Mouse (Mus musculus): ENCODE results near the gene Slc5a1. TPM values are rescaled to one million over a fixed set of nuclear protein-coding genes. Genes with fewer than 3 reads are reported as not detected.
A peak's percentile ranks its signal among the peaks of the same experiment; 100 is the strongest.

The Slc5a1 gene
- polyA plus RNA-seq, 1 experiment from 2014 or later, result 0.10 TPM

GRCm38 (mm10) chr5:33203171-33203565 is 99.1 kb downstream of the Slc5a1 start:
- Histone ChIP-seq H3K9me3 (replicated peaks; ENCODE audit: control insufficient read depth, low read length, poor library complexity, severe bottlenecking) (no peaks in the 10 kb centered on the region), H3K4me1 (ENCODE audit: control insufficient read depth, insufficient read depth, low read length) (peaks cover 3% of the 10 kb centered on the region; the same call in 1 of the 2 replicates), H3K27me3 (ENCODE audit: control insufficient read depth, insufficient read depth, low read depth, low read length) (no peaks in the 10 kb centered on the region), H3K4me2 (ENCODE audit: low read length) (no peak overlapping the region), H3K9ac (ENCODE audit: low read depth, low read length) (no peak overlapping the region), H3K4me3 (ENCODE audit: low read depth, low read length) (no peak overlapping the region), H3K36me3 (ENCODE audit: control insufficient read depth, insufficient read depth, low read length) (no peaks in the 10 kb centered on the region), H3K27ac (ENCODE audit: low read length) (no peak overlapping the region)
- WGBS, result 83% methylated on average over 6 of the region's 6 CpGs
- no peak for ATAC-seq

- no peak overlapping the region; the same call in 1 of the 2 replicates for H3K4me2 ChIP-seq (ENCODE audit: low read length)
- H3K9ac ChIP-seq (ENCODE audit: low read depth, low read length), result no peak overlapping the region
- no peaks in the 10 kb centered on the region for H3K27me3 ChIP-seq (ENCODE audit: control insufficient read depth, insufficient read depth, low read depth, low read length)
- WGBS, result 19% methylated on average over 9 of the region's 9 CpGs
- H3K36me3 ChIP-seq (ENCODE audit: control insufficient read depth, insufficient read depth, low read length), result no peaks in the 10 kb centered on the region
- no peak overlapping the region for H3K4me3 ChIP-seq (ENCODE audit: low read depth, low read length)
- peak; percentile 73 for ATAC-seq
- no peaks in the 10 kb centered on the region for H3K9me3 ChIP-seq (replicated peaks; ENCODE audit: control insufficient read depth, low read length, poor library complexity, severe bottlenecking)
- H3K4me1 ChIP-seq (ENCODE audit: control insufficient read depth, insufficient read depth, low read length), result peaks cover 3% of the 10 kb centered on the region; the same call in 1 of the 2 replicates
- no peak overlapping the region for H3K27ac ChIP-seq (ENCODE audit: low read length)
Observed at GRCm38 (mm10) chr5:33203691-33204242, 99.7 kb downstream of the Slc5a1 start.

- no peak overlapping the region for H3K4me2 ChIP-seq (ENCODE audit: low read length)
- no peaks in the 10 kb centered on the region for H3K36me3 ChIP-seq (ENCODE audit: control insufficient read depth, insufficient read depth, low read length)
- no peaks in the 10 kb centered on the region for H3K27me3 ChIP-seq (ENCODE audit: control insufficient read depth, insufficient read depth, low read depth, low read length)
- H3K4me1 ChIP-seq (ENCODE audit: control insufficient read depth, insufficient read depth, low read length), result peaks cover 3% of the 10 kb centered on the region; the same call in 1 of the 2 replicates
- no peaks in the 10 kb centered on the region for H3K9me3 ChIP-seq (replicated peaks; ENCODE audit: control insufficient read depth, low read length, poor library complexity, severe bottlenecking)
- no peak for ATAC-seq
- no peak overlapping the region for H3K27ac ChIP-seq (ENCODE audit: low read length)
- H3K4me3 ChIP-seq (ENCODE audit: low read depth, low read length), result no peak overlapping the region
- WGBS, result 85% methylated on average over 7 of the region's 7 CpGs
- H3K9ac ChIP-seq (ENCODE audit: low read depth, low read length), result no peak overlapping the region
Observed at GRCm38 (mm10) chr5:33204284-33204683, 100.3 kb downstream of the Slc5a1 start.

DNA sequence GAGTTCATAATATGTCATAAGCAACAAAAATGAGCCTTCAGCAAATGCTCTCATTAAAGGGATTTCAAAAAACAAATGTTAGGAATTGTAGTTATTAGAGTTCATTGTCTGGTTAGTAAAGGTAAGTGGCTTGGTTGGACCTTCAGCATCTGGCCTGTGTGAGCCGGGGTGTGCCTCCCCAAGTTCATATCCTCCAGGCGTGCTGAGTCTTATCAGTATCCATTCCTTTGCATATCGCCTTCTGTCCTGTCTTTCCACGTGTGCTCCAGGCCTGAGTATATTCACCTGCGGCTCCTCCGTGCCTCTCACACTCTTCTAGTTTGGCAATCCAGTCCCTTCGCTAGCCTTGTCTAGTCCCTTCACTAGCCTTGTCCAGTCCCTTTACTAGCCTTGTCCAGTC is 102.3 kb downstream of the Slc5a1 start:
- Histone ChIP-seq H3K4me2 (ENCODE audit: low read length) (no peak overlapping the region), H3K9me3 (replicated peaks; ENCODE audit: control insufficient read depth, low read length, poor library complexity, severe bottlenecking) (no peaks in the 10 kb centered on the region), H3K27me3 (ENCODE audit: control insufficient read depth, insufficient read depth, low read depth, low read length) (no peaks in the 10 kb centered on the region), H3K4me3 (ENCODE audit: low read depth, low read length) (no peak overlapping the region), H3K9ac (ENCODE audit: low read depth, low read length) (no peak overlapping the region), H3K4me1 (ENCODE audit: control insufficient read depth, insufficient read depth, low read length) (peaks cover 3% of the 10 kb centered on the region; the same call in 1 of the 2 replicates), H3K36me3 (ENCODE audit: control insufficient read depth, insufficient read depth, low read length) (no peaks in the 10 kb centered on the region), H3K27ac (ENCODE audit: low read length) (no peak overlapping the region)
- ATAC-seq, result no peak
- WGBS, result 92% methylated on average over 7 of the region's 7 CpGs

- no peak overlapping the region for H3K4me3 ChIP-seq (ENCODE audit: low read depth, low read length)
- H3K4me2 ChIP-seq (ENCODE audit: low read length), result no peak overlapping the region
- no peak for ATAC-seq
- H3K9ac ChIP-seq (ENCODE audit: low read depth, low read length), result no peak overlapping the region
- no peaks in the 10 kb centered on the region for H3K27me3 ChIP-seq (ENCODE audit: control insufficient read depth, insufficient read depth, low read depth, low read length)
- no peaks in the 10 kb centered on the region for H3K9me3 ChIP-seq (replicated peaks; ENCODE audit: control insufficient read depth, low read length, poor library complexity, severe bottlenecking)
- no peaks in the 10 kb centered on the region for H3K36me3 ChIP-seq (ENCODE audit: control insufficient read depth, insufficient read depth, low read length)
- 52% methylated on average over 9 of the region's 9 CpGs for WGBS
- peaks cover 3% of the 10 kb centered on the region; the same call in 1 of the 2 replicates for H3K4me1 ChIP-seq (ENCODE audit: control insufficient read depth, insufficient read depth, low read length)
- H3K27ac ChIP-seq (ENCODE audit: low read length), result no peak overlapping the region
Observed at GRCm38 (mm10) chr5:33207136-33207535, 103.1 kb downstream of the Slc5a1 start.

DNA sequence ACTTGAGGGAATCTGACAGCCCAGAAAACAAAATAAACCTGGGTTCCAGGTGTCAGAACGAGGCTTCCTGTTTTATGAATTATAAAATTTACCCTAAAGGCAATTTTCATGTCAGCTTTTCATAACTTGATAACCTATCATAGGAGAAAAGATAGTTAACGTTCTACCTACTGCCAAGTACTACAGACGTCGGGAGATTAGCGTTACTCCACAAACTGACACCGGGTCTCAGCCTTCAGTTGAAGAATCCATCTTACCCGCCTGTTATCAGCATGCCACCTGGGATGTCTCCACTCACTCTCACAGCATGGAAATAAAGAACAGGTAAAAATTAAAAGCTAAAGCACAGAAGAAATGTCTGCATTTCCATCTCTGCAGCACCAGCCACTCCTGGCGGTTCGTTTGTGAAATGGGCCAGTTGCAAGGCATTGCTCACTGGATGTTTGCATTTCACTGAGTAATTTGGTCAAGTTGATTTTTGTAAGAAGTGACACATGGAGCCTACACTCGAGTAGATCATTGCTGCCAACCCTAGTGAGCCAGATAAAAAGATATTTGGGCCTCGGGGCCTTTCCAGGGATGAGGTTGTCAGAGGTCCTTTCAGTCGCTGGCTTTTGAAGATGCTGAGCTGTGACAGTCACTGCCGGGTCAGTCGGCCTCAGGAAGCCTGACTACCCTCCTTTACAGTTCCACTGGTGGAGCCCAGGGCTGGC is 104.7 kb downstream of the Slc5a1 start:
- Histone ChIP-seq H3K27me3 (ENCODE audit: control insufficient read depth, insufficient read depth, low read depth, low read length) (no peaks in the 10 kb centered on the region), H3K4me3 (ENCODE audit: low read depth, low read length) (no peak overlapping the region), H3K4me1 (ENCODE audit: control insufficient read depth, insufficient read depth, low read length) (peaks cover 2% of the 10 kb centered on the region; the same call in 1 of the 2 replicates), H3K9me3 (replicated peaks; ENCODE audit: control insufficient read depth, low read length, poor library complexity, severe bottlenecking) (no peaks in the 10 kb centered on the region), H3K36me3 (ENCODE audit: control insufficient read depth, insufficient read depth, low read length) (no peaks in the 10 kb centered on the region), H3K27ac (ENCODE audit: low read length) (no peak overlapping the region), H3K9ac (ENCODE audit: low read depth, low read length) (no peak overlapping the region), H3K4me2 (ENCODE audit: low read length) (no peak overlapping the region)
- ATAC-seq, result no peak
- 71% methylated on average over 14 of the region's 14 CpGs for WGBS

GRCm38 (mm10) chr5:33210515-33210914 is 106.5 kb downstream of the Slc5a1 start:
- Histone ChIP-seq H3K4me2 (ENCODE audit: low read length) (no peak overlapping the region), H3K27ac (ENCODE audit: low read length) (no peak overlapping the region), H3K9ac (ENCODE audit: low read depth, low read length) (no peak overlapping the region), H3K36me3 (ENCODE audit: control insufficient read depth, insufficient read depth, low read length) (no peaks in the 10 kb centered on the region), H3K9me3 (replicated peaks; ENCODE audit: control insufficient read depth, low read length, poor library complexity, severe bottlenecking) (no peaks in the 10 kb centered on the region), H3K27me3 (ENCODE audit: control insufficient read depth, insufficient read depth, low read depth, low read length) (no peaks in the 10 kb centered on the region), H3K4me3 (ENCODE audit: low read depth, low read length) (no peak overlapping the region), H3K4me1 (ENCODE audit: control insufficient read depth, insufficient read depth, low read length) (no peaks in the 10 kb centered on the region; the same call in 1 of the 2 replicates)
- 93% methylated on average over 3 of the region's 3 CpGs for WGBS
- ATAC-seq, result no peak

DNA sequence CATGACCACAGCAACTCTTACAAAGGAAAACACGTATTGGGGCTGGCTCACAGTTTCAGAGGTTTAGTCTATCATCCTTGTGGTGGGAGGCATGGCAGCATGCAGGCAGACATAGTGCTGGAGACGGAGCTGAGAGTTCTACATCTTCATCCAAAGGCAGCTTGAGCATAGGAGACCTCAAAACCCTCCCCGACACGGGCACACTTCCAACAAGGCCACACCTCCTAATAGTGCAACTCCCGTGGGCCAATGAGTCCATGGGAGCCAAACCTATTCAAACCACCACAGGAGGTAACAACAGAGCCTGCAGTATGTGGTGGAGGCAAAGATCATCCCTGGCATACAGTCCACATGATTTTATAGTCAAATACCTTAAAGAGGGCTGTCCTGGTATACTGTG is 107.2 kb downstream of the Slc5a1 start:
- Histone ChIP-seq H3K4me1 (ENCODE audit: control insufficient read depth, insufficient read depth, low read length) (no peaks in the 10 kb centered on the region; the same call in 1 of the 2 replicates), H3K4me2 (ENCODE audit: low read length) (no peak overlapping the region), H3K9ac (ENCODE audit: low read depth, low read length) (no peak overlapping the region), H3K4me3 (ENCODE audit: low read depth, low read length) (no peak overlapping the region), H3K9me3 (replicated peaks; ENCODE audit: control insufficient read depth, low read length, poor library complexity, severe bottlenecking) (no peaks in the 10 kb centered on the region), H3K27me3 (ENCODE audit: control insufficient read depth, insufficient read depth, low read depth, low read length) (no peaks in the 10 kb centered on the region), H3K36me3 (ENCODE audit: control insufficient read depth, insufficient read depth, low read length) (no peaks in the 10 kb centered on the region), H3K27ac (ENCODE audit: low read length) (no peak overlapping the region)
- WGBS, result 79% methylated on average over 5 of the region's 5 CpGs
- no peak for ATAC-seq
